Mouse (Mus musculus): ENCODE measurements around the gene Gm49369. TPM values are rescaled to one million over a fixed set of nuclear protein-coding genes. Genes with fewer than 3 reads are reported as not detected.

Gene Gm49369
- polyA plus RNA-seq, 1 experiment from 2014 or later: not detected

DNA sequence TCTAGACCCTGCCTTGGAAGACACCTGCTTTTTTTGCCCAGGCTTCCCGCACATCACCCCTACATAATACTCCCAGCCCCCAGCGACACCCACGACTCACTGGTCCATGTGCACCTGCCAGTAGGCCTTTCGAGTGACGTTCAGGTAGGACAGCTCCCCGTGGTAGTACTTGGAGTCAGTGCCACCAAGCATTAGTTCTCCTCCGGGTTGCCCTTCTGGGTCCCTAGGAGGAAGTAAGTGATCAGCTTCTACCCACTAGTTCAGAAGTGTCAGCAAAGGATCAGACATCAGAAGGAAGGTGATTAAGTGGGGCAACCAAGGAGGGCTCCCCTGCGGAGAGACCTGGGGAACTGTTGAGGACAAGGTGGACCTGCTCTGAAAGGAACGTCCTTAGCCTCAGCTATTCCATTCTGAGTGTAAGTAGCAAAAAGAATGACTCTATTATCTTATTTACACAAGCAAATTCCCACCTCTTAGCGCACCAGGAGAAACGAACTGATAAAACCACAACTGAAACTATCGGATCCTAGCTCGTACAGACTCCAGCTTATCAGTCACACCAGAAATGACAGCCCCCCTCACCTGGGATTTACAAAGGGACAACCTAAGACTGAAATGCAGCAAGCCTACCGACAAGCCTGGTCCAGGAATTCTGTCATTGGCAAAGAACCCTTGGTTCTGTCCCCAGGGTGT, 5.1 kb downstream of the Gm49369 start:
- Histone ChIP-seq H3K4me3 (no peak overlapping the region), H3K27ac (no peak overlapping the region)
- no peak for ATAC-seq (ENCODE audit: low FRiP score, low read depth)

DNA sequence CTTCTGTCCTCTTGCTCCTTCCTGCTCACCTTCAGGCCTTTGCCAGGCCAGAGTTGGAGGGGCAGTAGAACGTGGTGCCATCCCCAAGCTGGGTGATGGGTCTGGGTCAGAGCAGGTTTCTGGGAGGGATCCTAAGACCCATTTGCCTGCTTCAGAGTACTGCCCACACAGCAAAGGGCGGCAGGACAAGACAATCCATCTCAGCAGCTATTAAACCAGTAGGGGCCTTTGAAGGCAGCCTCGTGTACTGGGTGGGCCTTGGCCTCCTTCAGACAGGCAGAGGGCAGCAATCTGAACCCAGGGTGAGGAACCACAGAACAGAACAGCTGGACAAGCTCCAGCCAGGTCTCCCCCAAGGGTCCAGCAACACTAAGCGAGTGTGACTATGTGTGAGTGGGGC, 6.4 kb downstream of the Gm49369 start:
- H3K36me3 ChIP-seq: peaks cover 58% of the 10 kb centered on the region
- peaks cover 12% of the 10 kb centered on the region for H3K4me1 ChIP-seq
- no peak for ATAC-seq (ENCODE audit: low FRiP score, low read depth)
- no peak overlapping the region for H3K4me2 ChIP-seq (replicated peaks)
- no peak overlapping the region for H3K4me3 ChIP-seq
- no peaks in the 10 kb centered on the region for H3K9me3 ChIP-seq
- H3K27me3 ChIP-seq: peaks cover 36% of the 10 kb centered on the region
- no peak overlapping the region for H3K27ac ChIP-seq
- H3K9ac ChIP-seq: no peak overlapping the region
- WGBS: 73% methylated on average over 4 of the region's 4 CpGs

More for the DNA sequence above, 5.1 kb downstream of the Gm49369 start:
- 90% methylated on average over 14 of the region's 14 CpGs for WGBS
- Histone ChIP-seq H3K4me1 (peaks cover 1% of the 10 kb centered on the region; the same call in 1 of the 2 replicates), H3K36me3 (peaks cover 71% of the 10 kb centered on the region), H3K4me2 (replicated peaks) (no peak overlapping the region), H3K9ac (no peak overlapping the region), H3K27me3 (peaks cover 23% of the 10 kb centered on the region), H3K9me3 (no peaks in the 10 kb centered on the region)

DNA sequence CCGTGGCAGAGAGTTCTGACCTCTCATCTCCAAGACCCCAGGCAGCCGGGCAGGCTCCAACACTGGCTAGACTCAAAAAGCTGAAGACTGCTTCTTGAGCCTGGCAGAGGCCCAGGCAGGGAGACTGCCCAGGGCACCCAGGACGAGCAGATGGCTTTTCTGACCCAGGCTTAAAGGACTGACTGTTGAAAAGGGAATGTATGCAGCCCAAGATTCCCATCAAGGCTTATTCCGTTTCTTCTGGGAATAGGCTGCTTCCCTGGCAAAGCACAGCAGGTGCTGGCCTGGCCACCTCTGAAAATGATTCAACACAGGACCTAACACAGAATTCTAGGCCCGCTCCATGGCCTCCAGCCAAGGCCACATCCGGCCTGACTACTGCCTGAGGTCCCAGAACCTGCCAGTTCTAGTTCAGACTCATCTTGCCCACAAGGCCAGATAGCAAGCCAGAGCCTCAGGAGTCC, 7.2 kb downstream of the Gm49369 start:
- 78% methylated on average over 6 of the region's 6 CpGs for WGBS
- peaks cover 50% of the 10 kb centered on the region for H3K36me3 ChIP-seq
- ATAC-seq (ENCODE audit: low FRiP score, low read depth): no peak

DNA sequence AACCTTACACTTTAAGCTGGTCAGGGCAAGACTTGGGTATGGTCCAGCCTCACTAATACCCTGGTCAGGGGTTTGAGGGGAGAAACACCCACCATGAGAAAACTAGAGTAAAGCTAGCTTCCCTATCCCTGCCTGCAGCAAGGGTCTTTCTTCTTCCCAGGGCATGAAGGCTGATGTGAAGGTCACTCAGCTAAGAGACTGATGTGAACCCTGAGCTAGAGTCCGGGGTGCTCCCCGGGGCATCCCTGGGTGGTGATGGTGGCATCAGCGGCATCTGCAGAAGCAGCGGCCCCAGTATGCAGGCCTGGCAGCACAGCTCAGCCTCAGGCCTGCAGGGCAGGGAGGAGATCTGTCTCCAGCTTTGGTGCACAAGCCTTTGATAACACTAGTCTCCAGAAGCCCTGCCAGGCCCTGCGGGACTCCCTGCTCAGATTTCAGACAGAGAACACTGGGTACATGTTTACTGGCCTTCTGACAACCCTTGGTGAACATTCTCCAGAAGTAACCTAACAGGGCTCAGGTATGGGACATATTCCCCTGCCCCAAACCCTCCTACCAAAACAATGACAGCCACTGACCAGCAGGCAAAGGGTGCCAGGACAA, 8.0 kb downstream of the Gm49369 start:
- peaks cover 12% of the 10 kb centered on the region for H3K4me1 ChIP-seq
- H3K27me3 ChIP-seq: peaks cover 51% of the 10 kb centered on the region
- 84% methylated on average over 5 of the region's 5 CpGs for WGBS
- 0 out of 2 replicates have a peak overlapping the region, but pooled peaks have one; percentile 5 for H3K9ac ChIP-seq
- H3K36me3 ChIP-seq: peaks cover 42% of the 10 kb centered on the region
- no peaks in the 10 kb centered on the region for H3K9me3 ChIP-seq
- no peak overlapping the region for H3K4me2 ChIP-seq (replicated peaks)
- no peak overlapping the region for H3K4me3 ChIP-seq
- no peak overlapping the region for H3K27ac ChIP-seq
- no peak for ATAC-seq (ENCODE audit: low FRiP score, low read depth)

More for the DNA sequence above, 7.2 kb downstream of the Gm49369 start:
- no peak overlapping the region for H3K27ac ChIP-seq
- H3K9me3 ChIP-seq: no peaks in the 10 kb centered on the region
- no peak overlapping the region for H3K4me2 ChIP-seq (replicated peaks)
- H3K4me1 ChIP-seq: peaks cover 12% of the 10 kb centered on the region
- peaks cover 44% of the 10 kb centered on the region for H3K27me3 ChIP-seq
- H3K9ac ChIP-seq: no peak overlapping the region
- H3K4me3 ChIP-seq: no peak overlapping the region

DNA sequence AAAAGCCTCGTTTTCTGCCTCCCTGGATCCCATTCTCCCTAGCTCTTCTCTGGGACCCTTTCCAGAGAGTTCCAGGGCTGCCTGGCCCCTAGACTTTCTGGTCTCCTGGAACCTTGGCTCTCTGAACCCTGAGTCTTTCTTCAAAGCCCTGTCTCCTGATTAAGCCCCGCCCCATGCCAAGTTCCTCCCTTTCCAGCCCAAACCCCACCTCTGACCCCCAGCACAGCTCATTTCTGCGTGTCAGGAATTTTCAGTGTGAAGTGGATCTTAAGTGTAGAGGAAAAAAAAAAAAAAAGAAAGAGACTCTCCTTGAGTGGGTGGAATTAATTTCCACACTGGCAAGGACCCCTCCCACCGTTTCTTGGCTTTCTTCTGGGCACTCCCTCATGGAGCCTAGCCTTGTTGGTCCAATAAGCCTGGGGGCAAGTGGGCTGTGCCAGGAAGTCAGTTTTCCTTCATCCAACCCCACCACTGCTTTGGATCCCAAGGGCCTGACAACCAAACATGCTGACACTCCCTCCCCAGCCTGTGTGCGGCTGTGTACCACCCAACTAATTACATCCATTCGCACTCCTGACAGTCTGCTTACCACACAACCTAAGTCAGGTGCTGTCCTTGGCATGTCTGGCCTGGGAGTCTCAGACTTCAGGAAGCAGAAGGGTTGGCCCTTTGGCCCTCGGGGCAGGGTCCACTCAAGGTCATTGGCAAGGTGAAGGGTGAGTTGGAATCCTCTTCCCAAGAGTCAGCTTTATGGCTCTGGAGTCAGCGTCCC, 8.6 kb downstream of the Gm49369 start, which contains the start of gene Ifitm10:
Gene Ifitm10, minus strand, starts transcription at position 113 of the 772 bp plus-strand sequence.
- peak within 1 kb of the TSS; percentile 46 for H3K4me3 ChIP-seq
- H3K4me2 ChIP-seq (replicated peaks): peak within 1 kb of the TSS; percentile 80
- peaks cover 58% of the 10 kb centered on the region for H3K27me3 ChIP-seq
- H3K4me1 ChIP-seq: peaks cover 12% of the 10 kb centered on the region
- peaks cover 35% of the 10 kb centered on the region for H3K36me3 ChIP-seq
- WGBS: 63% methylated on average over 8 of the region's 8 CpGs
- no peak for ATAC-seq (ENCODE audit: low FRiP score, low read depth)
- 0 out of 2 replicates have a peak within 1 kb of the TSS, but pooled peaks have one; percentile 5 for H3K9ac ChIP-seq
- H3K9me3 ChIP-seq: no peaks in the 10 kb centered on the region
- no peak within 1 kb of the TSS for H3K27ac ChIP-seq

DNA sequence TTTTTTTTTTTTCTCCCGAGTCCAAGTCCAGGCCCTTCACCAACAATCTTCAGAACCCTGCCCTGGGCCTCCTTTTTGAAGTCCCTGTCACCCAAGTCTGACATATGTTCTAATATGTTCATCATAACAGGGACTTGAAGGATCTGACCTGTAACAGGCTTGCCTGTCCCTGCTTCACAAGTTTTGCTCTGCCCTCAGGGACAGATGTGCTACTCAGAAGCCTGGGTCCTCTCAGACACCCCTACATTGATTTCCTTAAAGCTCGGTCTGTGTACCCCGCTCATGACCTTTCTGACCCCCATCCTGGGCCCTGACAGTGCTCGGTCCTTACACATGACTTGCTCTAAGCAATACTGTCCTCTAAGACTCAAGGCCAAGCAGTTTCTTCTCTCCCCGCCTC, 9.4 kb downstream of the Gm49369 start:
- Histone ChIP-seq H3K9me3 (no peaks in the 10 kb centered on the region), H3K4me2 (replicated peaks) (no peak overlapping the region), H3K4me3 (no peak overlapping the region), H3K9ac (no peak overlapping the region), H3K36me3 (peaks cover 27% of the 10 kb centered on the region), H3K27ac (no peak overlapping the region), H3K27me3 (peaks cover 66% of the 10 kb centered on the region), H3K4me1 (peaks cover 12% of the 10 kb centered on the region)
- ATAC-seq (ENCODE audit: low FRiP score, low read depth): no peak
- 73% methylated on average over 5 of the region's 5 CpGs for WGBS

DNA sequence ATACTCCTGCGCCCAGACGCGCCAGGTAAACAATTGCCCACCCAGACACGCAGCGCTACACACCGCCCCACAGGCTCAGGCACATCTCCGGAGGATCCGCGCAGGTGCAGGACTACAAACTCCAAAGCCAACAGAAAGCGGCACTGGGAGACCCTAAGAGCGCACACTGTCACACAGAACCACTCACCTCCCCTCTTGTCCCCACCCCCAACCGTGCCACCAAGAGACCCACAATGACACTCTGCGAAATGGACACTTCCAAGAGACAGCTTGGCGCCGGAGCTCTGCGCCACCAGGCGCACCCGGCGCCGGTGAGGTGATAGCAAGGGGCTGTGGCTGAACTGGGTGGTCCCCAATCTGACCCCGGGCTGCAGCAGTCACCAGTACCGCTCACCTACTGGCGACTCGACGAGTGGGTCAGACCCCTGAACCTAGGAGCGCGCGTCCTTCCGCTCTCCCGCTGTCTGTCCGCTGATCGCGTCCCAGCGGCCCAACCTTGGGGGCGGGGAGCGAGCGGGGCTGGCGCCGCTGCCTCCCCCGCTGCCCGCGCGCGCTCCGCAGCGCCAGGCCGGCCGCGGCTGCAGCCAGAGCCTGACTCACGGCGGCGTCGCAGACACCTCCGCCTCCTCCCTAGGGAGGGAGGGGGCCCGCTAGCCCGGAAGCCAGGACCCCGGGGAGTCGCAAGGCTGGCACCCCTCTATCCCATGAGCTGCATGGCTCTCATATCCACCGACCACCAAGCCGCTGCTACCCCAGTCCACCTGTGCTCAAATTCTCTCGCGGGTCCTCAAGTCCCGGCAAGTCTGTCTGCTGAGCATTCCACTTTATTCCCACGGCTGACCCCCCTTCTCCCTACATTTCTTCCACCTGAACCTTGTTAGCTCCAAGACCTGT, 10.5 kb downstream of the Gm49369 start:
- Histone ChIP-seq H3K9ac (peak overlapping the region; percentile 63), H3K9me3 (no peaks in the 10 kb centered on the region), H3K4me1 (peaks cover 12% of the 10 kb centered on the region), H3K27ac (no peak overlapping the region), H3K4me3 (peak overlapping the region; percentile 46), H3K27me3 (peaks cover 74% of the 10 kb centered on the region), H3K36me3 (peaks cover 17% of the 10 kb centered on the region), H3K4me2 (replicated peaks) (peak overlapping the region; percentile 80)
- 1% methylated on average over 64 of the region's 64 CpGs for WGBS
- peak; percentile 12; the same call in 1 of the 2 replicates for ATAC-seq (ENCODE audit: low FRiP score, low read depth)

DNA sequence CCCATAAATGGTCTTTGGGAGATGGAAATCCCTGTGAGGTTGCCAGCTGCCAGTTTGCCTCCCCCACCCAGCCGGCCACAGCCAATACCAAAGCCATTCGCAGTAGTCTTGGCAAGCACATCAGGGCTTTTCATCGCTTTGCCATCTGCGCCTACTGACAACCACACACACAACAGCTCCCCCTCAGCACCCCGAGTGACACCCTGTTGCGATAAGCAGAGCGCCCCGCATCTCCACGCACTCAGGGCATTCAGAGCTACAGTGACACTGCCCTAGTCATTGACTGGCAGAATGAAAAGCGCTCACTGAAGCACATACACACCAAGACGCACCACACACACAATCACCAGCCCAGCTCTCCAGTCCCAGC, 11.1 kb downstream of the Gm49369 start:
- Histone ChIP-seq H3K9me3 (no peaks in the 10 kb centered on the region), H3K4me3 (peak overlapping the region; percentile 46), H3K4me1 (peaks cover 12% of the 10 kb centered on the region), H3K27ac (no peak overlapping the region), H3K36me3 (peaks cover 11% of the 10 kb centered on the region), H3K9ac (no peak overlapping the region), H3K27me3 (peaks cover 74% of the 10 kb centered on the region), H3K4me2 (replicated peaks) (peak overlapping the region; percentile 80)
- WGBS: 36% methylated on average over 11 of the region's 11 CpGs
- ATAC-seq (ENCODE audit: low FRiP score, low read depth): no peak

DNA sequence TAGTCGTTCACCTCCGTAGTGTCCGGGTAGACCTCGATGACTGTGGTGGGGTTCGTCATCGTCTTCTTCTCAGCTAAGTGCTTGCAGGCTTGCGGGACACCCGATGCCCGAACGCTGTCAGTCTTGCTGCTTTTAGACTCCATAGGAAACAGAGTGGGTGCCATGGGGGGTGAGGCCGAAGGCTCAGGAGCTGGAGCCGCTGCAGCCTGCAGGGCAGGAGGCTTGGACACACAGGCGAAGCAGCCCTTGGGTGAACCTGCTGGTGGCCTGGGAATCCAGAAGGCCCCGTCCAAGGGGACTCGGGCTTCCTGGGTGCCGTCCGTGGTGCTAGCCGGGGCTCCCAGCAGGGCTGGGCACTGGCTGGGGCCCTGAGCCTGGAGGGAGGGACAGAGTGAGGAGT, 11.5 kb downstream of the Gm49369 start:
- WGBS: 83% methylated on average over 18 of the region's 18 CpGs

DNA sequence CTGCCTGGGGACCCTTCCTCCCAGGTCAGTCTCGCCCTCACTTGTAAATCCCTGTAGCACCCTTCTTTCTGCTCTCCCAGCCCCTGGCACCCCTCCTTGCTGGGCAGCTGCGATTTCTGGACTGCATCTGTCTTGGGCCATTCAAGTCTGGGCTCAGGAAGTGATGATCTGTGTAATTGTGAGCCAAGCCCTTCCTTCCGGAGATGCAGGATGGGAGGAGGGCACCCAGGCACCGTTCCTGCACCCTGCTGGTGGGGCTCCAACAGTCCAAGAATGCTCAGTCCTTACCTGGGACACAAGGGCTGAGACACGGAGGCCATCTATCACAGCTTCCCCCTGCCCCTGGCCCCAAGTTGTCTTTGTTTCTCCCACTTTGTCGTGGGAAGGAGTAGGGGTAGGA, 12.6 kb downstream of the Gm49369 start:
- no peaks in the 10 kb centered on the region; the same call in 1 of the 2 replicates for H3K36me3 ChIP-seq
- peaks cover 74% of the 10 kb centered on the region for H3K27me3 ChIP-seq
- H3K9ac ChIP-seq: no peak overlapping the region
- no peak overlapping the region for H3K4me2 ChIP-seq (replicated peaks)
- 75% methylated on average over 6 of the region's 6 CpGs for WGBS
- peaks cover 12% of the 10 kb centered on the region for H3K4me1 ChIP-seq
- H3K9me3 ChIP-seq: no peaks in the 10 kb centered on the region
- no peak for ATAC-seq (ENCODE audit: low FRiP score, low read depth)
- H3K27ac ChIP-seq: no peak overlapping the region
- H3K4me3 ChIP-seq: no peak overlapping the region

More for the DNA sequence above, 11.5 kb downstream of the Gm49369 start:
- Histone ChIP-seq H3K4me3 (peak overlapping the region; percentile 46; the same call in 1 of the 2 replicates), H3K9me3 (no peaks in the 10 kb centered on the region), H3K36me3 (peaks cover 6% of the 10 kb centered on the region), H3K4me1 (peaks cover 12% of the 10 kb centered on the region), H3K27ac (no peak overlapping the region), H3K27me3 (peaks cover 74% of the 10 kb centered on the region), H3K9ac (no peak overlapping the region), H3K4me2 (replicated peaks) (peak overlapping the region; percentile 80; the same call in 1 of the 2 replicates)
- no peak for ATAC-seq (ENCODE audit: low FRiP score, low read depth)

DNA sequence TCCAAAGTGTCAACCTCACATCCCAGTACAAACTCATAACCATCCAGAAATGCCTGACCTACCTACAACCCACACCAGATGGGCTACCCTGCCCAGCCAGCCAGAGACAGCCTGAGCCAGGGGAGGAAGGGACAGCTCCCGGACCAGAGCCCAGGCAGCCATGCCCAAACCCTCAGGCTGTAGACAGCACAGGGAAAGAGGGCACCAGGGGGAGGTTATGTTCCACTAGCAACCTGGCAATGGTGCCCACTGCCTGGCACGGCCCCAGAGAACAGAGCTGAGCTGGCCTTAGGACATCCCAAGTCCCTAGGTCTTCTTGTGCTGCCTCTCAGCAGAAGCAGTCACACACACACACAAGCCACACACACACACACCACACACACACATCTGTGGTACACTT, 13.6 kb downstream of the Gm49369 start:
- ATAC-seq (ENCODE audit: low FRiP score, low read depth): no peak
- WGBS: 72% methylated on average over 2 of the region's 2 CpGs
- Histone ChIP-seq H3K27ac (no peak overlapping the region), H3K9ac (no peak overlapping the region), H3K36me3 (no peaks in the 10 kb centered on the region), H3K4me2 (replicated peaks) (no peak overlapping the region), H3K4me1 (peaks cover 12% of the 10 kb centered on the region), H3K9me3 (no peaks in the 10 kb centered on the region), H3K27me3 (peaks cover 66% of the 10 kb centered on the region), H3K4me3 (no peak overlapping the region)

Data from limb, embryonic 13.5 days (tissue).